Mouse (Mus musculus) neural tube, embryonic 10.5 days (tissue): ENCODE measurements at regions not wholly inside any gene's neighbourhood (a gene's known extent, or its start where the extent isn't known, plus 50 kb on each side); places are given as distances from the start of the nearest gene placed in this dataset.
A peak's percentile ranks its signal among the peaks of the same experiment; 100 is the strongest.

ENCODE experiments used
- DNase-seq: peaks from one replicate; pipeline ENCODE4 v3.0.0-alpha.2; 2017; ENCODE audit warnings: low spot score; ENCODE audit errors: extremely low spot score

- DNase-seq, result no peak
These were observed 320.2 kb downstream of the Tfap2b start for GRCm38 (mm10) chr1:19528871-19529270.

GRCm38 (mm10) chr1:19531406-19531805, 322.7 kb downstream of the Tfap2b start:
- no peak for DNase-seq

GRCm38 (mm10) chr1:19534990-19535389, 326.3 kb downstream of the Tfap2b start:
- no peak for DNase-seq

GRCm38 (mm10) chr1:19543011-19543410, 334.3 kb downstream of the Tfap2b start:
- DNase-seq, result no peak

- DNase-seq, result no peak
These were observed 357.0 kb downstream of the Tfap2b start for GRCm38 (mm10) chr1:19565755-19566154.

- no peak for DNase-seq
These were observed 374.6 kb downstream of the Tfap2b start for GRCm38 (mm10) chr1:19583071-19584034.

GRCm38 (mm10) chr1:19605506-19605905, 396.8 kb downstream of the Tfap2b start:
- DNase-seq, result no peak

GRCm38 (mm10) chr1:19615688-19616087, 407.0 kb downstream of the Tfap2b start:
- no peak for DNase-seq

GRCm38 (mm10) chr1:19639136-19639535, 430.4 kb downstream of the Tfap2b start:
- DNase-seq, result no peak

- no peak for DNase-seq
These were observed 439.2 kb downstream of the Tfap2b start for GRCm38 (mm10) chr1:19647713-19648589.

- no peak for DNase-seq
These were observed 453.4 kb downstream of the Tfap2b start for GRCm38 (mm10) chr1:19662142-19662541.

- no peak for DNase-seq
These were observed 454.1 kb downstream of the Tfap2b start for GRCm38 (mm10) chr1:19662779-19663178.

- no peak for DNase-seq
These were observed 465.0 kb downstream of the Tfap2b start for GRCm38 (mm10) chr1:19673448-19674396.

- no peak for DNase-seq
These were observed 465.7 kb downstream of the Tfap2b start for GRCm38 (mm10) chr1:19674397-19674770.

- DNase-seq, result peak; percentile 27
These were observed 472.5 kb downstream of the Tfap2b start for GRCm38 (mm10) chr1:19681024-19681778.
